Mouse (Mus musculus) brain, embryonic 18.5 days (tissue): Measurements from ENCODE around the gene Tpx2.

ENCODE experiments used
- DNase-seq: peaks from one replicate; pipeline ENCODE4 v3.0.0-alpha.2; 2012; ENCODE audit warnings: low read depth, low spot score

Tpx2 gene

DNA sequence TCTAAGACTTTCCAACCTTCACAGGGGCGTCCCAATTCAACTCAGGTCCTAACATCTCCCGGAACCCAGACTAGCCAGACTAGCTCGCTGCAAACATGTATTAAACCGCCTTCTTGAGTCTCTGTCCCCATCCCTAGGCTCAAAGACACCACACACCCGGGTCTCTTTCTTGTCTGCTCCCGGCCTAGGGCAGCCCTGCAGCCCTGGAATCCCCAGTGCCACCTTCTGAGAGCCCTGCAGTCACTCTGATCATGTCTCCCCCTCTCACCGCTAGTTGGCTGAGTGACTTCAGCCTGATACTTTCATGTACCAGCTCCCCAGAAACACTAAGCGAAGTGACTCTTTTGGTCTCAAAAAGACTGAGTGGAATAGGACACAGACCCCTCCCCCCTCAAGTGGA is 95.8 kb downstream of the Tpx2 start:
- DNase-seq = no peak

DNA sequence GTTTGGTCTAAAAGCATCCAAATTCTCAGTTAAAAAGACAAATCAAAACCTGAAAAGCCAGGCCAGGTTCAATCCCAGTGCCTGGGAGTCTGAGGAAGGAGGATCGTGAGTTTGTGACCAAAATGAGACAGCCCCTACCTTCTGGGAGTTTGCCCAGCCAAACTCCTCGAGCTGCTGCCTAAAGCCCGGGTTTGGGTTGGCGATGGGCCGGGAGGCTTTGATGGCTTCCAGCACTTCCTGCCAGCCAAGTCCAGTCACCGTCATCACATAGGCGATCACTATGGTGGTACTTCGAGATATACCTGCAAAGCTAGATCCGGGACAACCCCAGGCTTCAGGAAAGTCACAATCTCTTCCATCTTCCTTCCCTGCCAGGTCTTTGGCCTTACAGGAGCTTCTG is 96.2 kb downstream of the Tpx2 start:
- DNase-seq = no peak
